Mouse (Mus musculus) embryonic fibroblast, embryonic 13.5 days (primary cell): ENCODE data around the gene Myh2. TPM values are rescaled to one million over a fixed set of nuclear protein-coding genes. Genes with fewer than 3 reads are reported as not detected.

ENCODE experiments used
- H3K27ac ChIP-seq: 2 replicates; pipeline ENCODE4 v1.5.1; 2012; ENCODE audit warnings: low read length, control low read depth, inconsistent platforms; ENCODE audit not compliant: insufficient read depth
- H3K4me1 ChIP-seq: 2 replicates; pipeline ENCODE4 v1.6.1; 2011; ENCODE audit warnings: low read length; ENCODE audit not compliant: control insufficient read depth, insufficient read depth
- H3K4me3 ChIP-seq: 2 replicates; pipeline ENCODE4 v1.5.1; 2011; ENCODE audit warnings: mild to moderate bottlenecking, control low read depth, low read length; ENCODE audit not compliant: insufficient read depth
- CTCF ChIP-seq: IDR thresholded peaks from 2 replicates; pipeline ENCODE4 v1.5.1; 2011; ENCODE audit warnings: mild to moderate bottlenecking, control low read depth, low read length, moderate library complexity, borderline replicate concordance; ENCODE audit not compliant: insufficient read depth
- POLR2A ChIP-seq: IDR thresholded peaks from 2 replicates; pipeline ENCODE4 v1.6.1; 2011; ENCODE audit warnings: low read depth, mild to moderate bottlenecking, control low read depth, low read length, moderate library complexity
- polyA plus RNA-seq: library from polyadenylated mRNA; stranded (reverse); fragments of >200 nt; gene quantifications from 2 replicates; pipeline ENCODE4 v1.2.4, GENCODE M21; 2011; ENCODE audit warnings: low read depth; ENCODE audit not compliant: missing spikeins, insufficient read length

Myh2 gene
- polyA plus RNA-seq, result 0.08 and 0.12 TPM in 2 replicates

DNA sequence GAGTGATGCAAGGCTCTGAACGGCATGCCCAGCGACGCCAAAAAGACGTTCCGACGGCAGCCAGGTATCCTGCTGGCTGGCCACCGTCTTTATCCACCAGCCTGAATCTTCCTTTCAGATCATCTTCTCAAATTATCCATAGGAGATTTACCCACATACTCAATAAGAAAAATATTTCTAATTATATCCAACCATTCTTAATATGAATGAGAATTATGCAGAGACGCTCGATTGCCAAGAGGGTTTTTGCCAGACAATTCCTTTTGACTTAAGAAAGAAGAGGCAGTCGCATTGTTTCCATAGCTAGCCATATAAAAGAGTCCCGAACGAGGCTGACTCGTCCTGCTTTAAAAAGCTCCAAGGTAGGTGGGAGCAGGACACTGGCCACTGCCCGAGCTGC, at the start of gene Myh2:
Gene Myh2 (plus strand): TSS at position 301 of the 400 bp plus-strand sequence.
- no peaks in the 10 kb centered on the region for H3K4me1 ChIP-seq
- H3K4me3 ChIP-seq, result no peak within 1 kb of the TSS
- no peak within 1 kb of the TSS for H3K27ac ChIP-seq
- TF ChIP-seq POLR2A (no peak), CTCF (no peak)

DNA sequence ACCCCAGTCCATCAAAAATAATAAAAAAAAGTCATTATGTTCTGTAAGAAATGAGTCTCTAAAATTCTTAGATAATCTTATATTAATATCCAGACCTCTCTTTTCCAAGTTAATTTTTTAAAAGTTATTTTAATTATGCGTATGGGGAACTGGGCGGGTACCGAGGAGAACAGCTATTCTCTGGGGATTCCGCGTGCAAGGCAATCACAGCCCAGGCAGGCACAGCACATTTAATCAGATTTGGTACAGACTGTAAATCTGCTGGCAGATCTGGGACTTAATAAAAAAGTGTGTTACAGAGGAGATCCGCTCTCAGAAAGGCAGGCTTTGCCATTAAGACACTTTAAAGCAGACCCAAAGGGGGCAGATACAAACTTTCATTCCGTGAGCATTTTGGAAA, 45.9 kb upstream of the Myh2 start:
- Histone ChIP-seq H3K4me1 (no peaks in the 10 kb centered on the region), H3K4me3 (no peak overlapping the region), H3K27ac (no peak overlapping the region)
- TF ChIP-seq POLR2A, result no peak
- TF ChIP-seq CTCF, result no peak

DNA sequence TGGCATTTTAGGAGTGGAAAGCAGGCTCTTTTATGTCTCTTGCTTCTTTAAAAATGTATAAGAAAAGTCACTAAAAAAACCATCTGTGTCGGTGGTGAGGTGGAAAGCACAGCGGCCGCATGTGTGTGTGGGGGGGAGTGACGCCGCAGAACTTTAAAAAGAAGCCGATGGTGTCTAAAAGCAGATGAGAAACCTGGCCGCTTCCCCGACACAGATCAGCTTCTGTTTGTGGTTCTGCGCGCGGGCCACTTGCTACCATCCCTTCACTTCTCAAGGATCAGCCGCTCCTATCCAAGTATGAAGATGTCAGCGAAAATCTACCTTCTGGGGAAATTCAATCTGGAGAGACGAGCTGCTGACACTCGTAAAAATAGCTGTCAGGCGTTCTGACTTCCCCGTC, 45.5 kb upstream of the Myh2 start:
- Histone ChIP-seq H3K27ac (no peak overlapping the region), H3K4me3 (no peak overlapping the region), H3K4me1 (no peaks in the 10 kb centered on the region)
- no peak for TF ChIP-seq CTCF
- TF ChIP-seq POLR2A, result no peak

DNA sequence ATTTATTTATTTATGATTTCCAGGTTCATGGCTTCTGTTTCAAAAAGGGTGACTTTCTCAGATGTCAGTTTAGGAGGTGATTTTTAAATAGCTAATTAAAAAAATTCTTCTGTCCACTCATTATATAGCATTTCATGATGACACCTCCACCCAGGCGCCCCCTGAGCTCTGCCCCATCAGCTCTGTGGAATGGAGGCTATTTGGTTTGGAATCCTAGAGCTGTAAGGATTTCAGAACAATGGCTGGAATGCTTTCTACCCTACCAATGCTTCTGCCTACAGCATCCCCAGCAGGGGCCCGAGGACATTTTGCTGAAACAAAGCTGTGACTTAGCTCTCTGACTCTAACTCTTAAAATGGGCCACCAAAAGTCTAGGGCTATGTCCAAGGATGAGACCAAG, 37.3 kb upstream of the Myh2 start:
- Histone ChIP-seq H3K27ac (no peak overlapping the region), H3K4me3 (no peak overlapping the region)
- no peak for TF ChIP-seq POLR2A
- TF ChIP-seq CTCF, result no peak

DNA sequence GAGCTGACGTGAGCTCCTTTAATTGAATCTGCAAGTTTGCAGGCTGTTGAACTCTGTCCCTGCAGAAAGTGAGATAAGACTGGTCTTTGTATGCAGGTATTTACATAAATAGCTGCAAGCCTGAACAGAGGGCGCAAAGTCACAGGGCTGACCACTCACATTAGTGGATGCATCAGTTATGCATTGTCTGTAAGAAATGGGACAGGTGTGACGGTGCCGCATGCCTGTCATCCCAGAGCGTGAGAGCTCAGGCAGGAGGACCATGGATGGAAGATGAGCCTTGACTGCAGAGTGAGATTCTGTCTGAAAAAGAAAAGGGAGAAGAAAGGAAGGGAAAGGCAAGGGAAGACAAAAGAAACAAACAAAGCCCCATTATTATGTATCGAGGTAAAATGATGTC, 36.2 kb upstream of the Myh2 start:
- H3K4me3 ChIP-seq, result no peak overlapping the region
- no peak overlapping the region for H3K27ac ChIP-seq
- H3K4me1 ChIP-seq, result no peaks in the 10 kb centered on the region
- TF ChIP-seq POLR2A (no peak), CTCF (no peak)

More for the DNA sequence above, 37.3 kb upstream of the Myh2 start:
- H3K4me1 ChIP-seq, result no peaks in the 10 kb centered on the region

DNA sequence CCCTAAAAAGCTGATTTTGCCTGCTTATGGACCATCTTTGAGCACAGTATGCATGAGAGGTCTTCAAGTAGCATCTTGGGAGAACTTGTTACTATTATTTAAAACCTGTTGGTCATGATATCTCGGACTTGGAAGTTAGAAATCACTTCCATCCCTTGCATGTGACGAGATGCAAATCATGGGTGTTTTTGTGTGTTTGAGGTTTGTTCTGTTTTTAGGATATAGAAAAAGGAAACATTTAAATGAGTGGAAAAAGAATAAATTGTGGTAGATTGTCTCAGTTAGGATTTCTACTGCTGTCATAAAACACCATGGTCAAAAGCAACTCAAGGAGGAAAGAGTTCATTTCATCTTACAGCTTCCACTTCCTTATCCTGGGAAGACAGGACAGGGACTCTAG, 35.3 kb upstream of the Myh2 start:
- H3K27ac ChIP-seq, result no peak overlapping the region
- H3K4me1 ChIP-seq, result no peaks in the 10 kb centered on the region
- TF ChIP-seq CTCF (no peak), POLR2A (no peak)
- H3K4me3 ChIP-seq, result no peak overlapping the region

DNA sequence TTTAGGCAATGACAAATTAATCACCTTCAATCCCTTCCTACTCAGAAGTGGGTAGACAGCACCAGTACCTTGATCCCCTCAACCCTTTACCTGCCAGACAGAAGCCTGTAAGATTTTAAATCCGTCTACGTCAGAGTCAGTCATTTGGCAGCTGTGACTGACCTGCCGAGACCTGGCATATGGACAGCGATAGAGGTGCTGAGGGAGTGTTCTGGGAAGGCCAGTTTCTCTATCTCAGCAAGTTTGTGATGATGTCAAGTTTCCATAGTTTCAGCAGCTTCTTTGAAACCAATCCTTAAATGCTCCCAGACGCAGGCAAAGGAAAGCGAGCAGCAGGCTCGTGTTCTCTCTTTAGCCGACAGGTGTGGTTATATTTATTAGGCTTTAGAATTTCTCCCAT, 31.3 kb upstream of the Myh2 start:
- TF ChIP-seq CTCF (no peak), POLR2A (no peak)
- H3K27ac ChIP-seq, result no peak overlapping the region
- no peak overlapping the region for H3K4me3 ChIP-seq
- no peaks in the 10 kb centered on the region for H3K4me1 ChIP-seq

DNA sequence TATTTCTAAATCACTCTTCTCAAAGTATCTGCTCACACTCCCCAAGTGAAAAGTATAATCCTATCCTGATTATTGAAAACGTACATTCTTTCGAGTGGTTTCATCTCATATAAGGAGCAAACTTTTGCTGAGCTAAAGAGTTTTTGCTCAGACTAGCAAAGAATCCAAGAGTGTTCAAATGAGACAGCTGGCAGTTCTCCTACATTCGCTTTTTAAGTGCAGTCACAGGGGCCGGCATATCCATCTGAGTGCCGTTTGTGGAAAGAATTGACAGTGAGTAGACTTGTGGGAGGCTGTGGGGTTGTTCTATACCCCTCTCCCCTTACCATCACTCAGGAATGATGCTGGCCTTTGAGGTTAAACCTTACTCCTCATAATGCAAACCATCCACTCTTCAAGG, 30.7 kb upstream of the Myh2 start:
- no peaks in the 10 kb centered on the region for H3K4me1 ChIP-seq
- H3K4me3 ChIP-seq, result no peak overlapping the region
- no peak for TF ChIP-seq POLR2A
- no peak for TF ChIP-seq CTCF
- H3K27ac ChIP-seq, result no peak overlapping the region

DNA sequence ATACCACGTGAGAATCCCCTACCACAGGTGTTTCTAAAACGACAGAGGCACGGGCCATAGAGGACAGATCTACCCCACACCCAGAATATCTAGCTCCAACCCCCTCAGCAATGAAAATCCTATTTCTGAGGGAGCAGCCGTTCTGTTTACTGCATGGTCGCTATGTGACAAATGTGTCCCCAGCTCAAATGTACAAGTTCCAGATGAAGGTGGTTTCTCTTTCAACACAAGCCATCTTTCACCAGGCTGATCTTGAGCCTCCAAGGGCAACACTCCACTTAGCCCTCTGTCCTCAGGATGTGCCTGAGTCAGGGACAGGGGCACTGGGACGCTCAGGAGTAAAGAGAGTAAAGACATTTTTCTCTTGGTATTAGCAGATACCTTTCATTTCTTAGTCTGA, 29.8 kb upstream of the Myh2 start:
- Histone ChIP-seq H3K27ac (no peak overlapping the region), H3K4me1 (no peaks in the 10 kb centered on the region)
- TF ChIP-seq POLR2A (no peak), CTCF (no peak)

DNA sequence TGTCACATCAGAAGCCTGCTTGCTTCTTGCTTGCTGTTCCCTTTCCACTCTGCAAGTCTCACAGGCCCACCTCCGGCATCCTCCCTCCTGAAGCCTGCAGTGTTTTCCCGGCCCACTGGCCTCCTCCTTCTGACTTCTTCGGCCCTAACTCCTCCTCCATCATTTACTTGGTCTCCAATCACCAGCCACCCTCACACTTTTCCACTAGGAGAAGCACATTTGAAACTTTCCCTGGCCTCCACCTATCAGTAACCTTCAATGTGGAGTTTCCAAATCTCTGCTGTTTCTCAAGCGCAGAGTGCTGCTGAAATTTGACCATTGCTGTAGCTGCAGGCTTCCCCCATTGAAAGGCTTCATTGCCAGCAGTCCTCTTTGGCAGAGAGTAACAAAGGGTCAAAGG, 28.8 kb upstream of the Myh2 start:
- no peak overlapping the region for H3K27ac ChIP-seq

More for the DNA sequence above, 29.8 kb upstream of the Myh2 start:
- no peak overlapping the region for H3K4me3 ChIP-seq

DNA sequence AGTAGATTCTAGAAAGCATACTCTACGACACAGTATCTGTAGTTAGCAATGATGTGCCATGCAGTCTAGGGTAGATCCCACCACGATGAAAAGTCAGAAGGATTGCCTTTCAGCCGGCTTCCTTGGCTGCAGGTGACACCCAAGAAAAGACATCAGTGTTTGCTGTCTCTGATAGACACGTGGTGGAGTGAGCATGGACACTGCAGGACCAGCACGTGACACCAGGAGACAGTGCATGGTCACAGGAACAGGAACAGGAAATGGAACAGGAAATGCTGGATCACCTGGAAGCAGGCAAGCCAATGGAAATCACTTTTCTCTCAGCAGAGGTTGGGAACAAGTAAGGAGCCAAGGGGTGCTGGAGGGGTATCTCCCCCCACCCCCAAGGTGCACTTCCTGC, 27.8 kb upstream of the Myh2 start:
- H3K27ac ChIP-seq, result no peak overlapping the region
- no peaks in the 10 kb centered on the region for H3K4me1 ChIP-seq
- H3K4me3 ChIP-seq, result no peak overlapping the region
- TF ChIP-seq POLR2A (no peak), CTCF (no peak)

More for the DNA sequence above, 28.8 kb upstream of the Myh2 start:
- TF ChIP-seq POLR2A (no peak), CTCF (no peak)
- H3K4me3 ChIP-seq, result no peak overlapping the region
- H3K4me1 ChIP-seq, result no peaks in the 10 kb centered on the region
